Mouse (Mus musculus): ENCODE measurements around the gene Ribc2. TPM values are rescaled to one million over a fixed set of nuclear protein-coding genes. Genes with fewer than 3 reads are reported as not detected.

Ribc2 gene
- polyA plus RNA-seq (2012; ENCODE audit: low replicate concordance), result not detected in 2 replicates

DNA sequence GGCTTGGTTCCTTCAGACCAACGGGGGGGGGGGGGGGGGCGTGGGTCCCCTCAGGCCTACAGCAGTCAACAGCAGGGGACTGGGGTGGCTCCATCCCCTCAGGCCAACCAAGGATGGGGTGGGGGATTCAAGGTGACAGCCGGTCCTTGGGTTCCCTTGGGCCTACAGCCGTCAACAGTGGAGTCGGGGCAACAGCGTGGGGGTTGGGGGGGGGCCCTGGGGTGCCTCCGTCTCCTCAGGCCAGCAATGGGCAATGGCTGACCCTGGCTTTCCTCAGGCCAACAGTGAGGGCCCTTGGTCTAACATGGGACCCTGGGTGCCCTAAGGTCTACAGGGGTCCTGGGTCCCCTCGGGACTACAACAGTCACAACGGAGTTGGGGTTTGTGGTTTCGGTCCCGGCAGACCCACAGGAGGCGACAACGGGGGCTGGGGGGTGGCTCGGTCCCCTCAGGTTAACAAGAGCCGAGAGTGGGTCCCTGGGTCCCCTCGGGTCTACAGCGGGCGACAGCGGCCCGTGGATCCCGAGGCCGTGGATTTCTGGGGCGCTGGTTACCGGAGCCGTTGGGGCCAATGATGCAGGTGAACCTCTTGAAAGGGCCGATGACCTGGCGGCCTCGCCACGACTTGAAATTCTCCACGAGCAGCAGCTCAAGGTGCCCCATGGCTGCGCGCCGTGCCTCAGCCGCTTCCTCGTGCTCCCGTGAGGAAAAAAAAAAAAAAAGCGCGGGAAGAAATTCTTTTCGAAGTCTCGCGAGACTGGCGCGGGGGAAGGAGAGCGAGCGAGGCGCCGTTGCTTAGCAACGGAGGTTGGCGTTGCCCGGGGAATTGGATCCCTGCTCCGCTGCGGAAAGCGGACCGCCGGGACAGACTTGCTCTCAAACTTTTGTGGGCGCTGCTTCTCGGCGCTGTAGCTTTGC lies at the start of gene Ribc2, which contains the start of gene Smc1b:
Gene Ribc2 (plus strand): TSS at position 804 of the 918 bp plus-strand sequence.
Gene Smc1b (minus strand): TSS at position 690 of the 918 bp plus-strand sequence.

Other genes starting within 250 kb of the Ribc2 start
- gene Gm29666, start 212.0 kb upstream of the Ribc2 start, polyA plus RNA-seq (2012; ENCODE audit: low replicate concordance), result 0.05 and 0.10 TPM in 2 replicates
- gene Nup50, start 208.7 kb upstream of the Ribc2 start, polyA plus RNA-seq (2012; ENCODE audit: low replicate concordance), result 5.9 and 16.6 TPM in 2 replicates
- gene 5031439G07Rik, start 143.5 kb upstream of the Ribc2 start, polyA plus RNA-seq (2012; ENCODE audit: low replicate concordance), result 30.2 and 31.4 TPM in 2 replicates
- gene Upk3a, start 114.9 kb upstream of the Ribc2 start, polyA plus RNA-seq (2012; ENCODE audit: low replicate concordance), result not detected in 2 replicates
- gene Fam118a, start 103.1 kb upstream of the Ribc2 start, polyA plus RNA-seq (2012; ENCODE audit: low replicate concordance), result 1.5 and 2.3 TPM in 2 replicates
- not detected in 2 replicates for gene Smc1b, start 114 bp upstream of the Ribc2 start, polyA plus RNA-seq (2012; ENCODE audit: low replicate concordance)
- gene Fbln1, start 73.9 kb downstream of the Ribc2 start, polyA plus RNA-seq (2012; ENCODE audit: low replicate concordance), result 0.19 TPM in 1 of 2 replicates, not detected in the other
- 31.1 and 56.5 TPM in 2 replicates for gene Atxn10, start 204.2 kb downstream of the Ribc2 start, polyA plus RNA-seq (2012; ENCODE audit: low replicate concordance)

Data from leukemia stem cell, adult 10-12 weeks (primary cell).